Mouse (Mus musculus) G1E (cell line): ENCODE measurements around the gene Mcam. TPM values are rescaled to one million over a fixed set of nuclear protein-coding genes. Genes with fewer than 3 reads are reported as not detected.
"Not testable (repeated sequence)": the region's sequence is repeated elsewhere in the genome, so short reads cannot be mapped to it uniquely, and the experiment has no call there.

Experiments
- ATAC-seq: 2 replicates; pipeline ENCODE4 v1.8.0; 2016; ENCODE audit warnings: mild to moderate bottlenecking; ENCODE audit not compliant: insufficient number of reproducible peaks, poor library complexity, low FRiP score, severe bottlenecking; ENCODE audit errors: extremely low read depth
- DNase-seq: peaks from one replicate; pipeline ENCODE4 v3.0.0; 2012; ENCODE audit warnings: low spot score
- H3K27me3 ChIP-seq: 2 replicates; pipeline ENCODE4 v1.6.1; 2012; ENCODE audit warnings: mild to moderate bottlenecking, low read length, inconsistent platforms; ENCODE audit not compliant: insufficient read depth
- H3K36me3 ChIP-seq: replicated peaks from 2 replicates; pipeline ENCODE3; 2012; ENCODE audit warnings: mild to moderate bottlenecking, inconsistent platforms
- H3K4me1 ChIP-seq: 2 replicates; pipeline ENCODE4 v1.6.1; 2012; ENCODE audit warnings: low read depth, low read length, inconsistent platforms, mixed read lengths; ENCODE audit not compliant: insufficient read depth
- H3K4me3 ChIP-seq: 2 replicates; pipeline ENCODE4 v1.5.1; 2012; ENCODE audit warnings: low read depth, mild to moderate bottlenecking, inconsistent platforms, low read length, moderate library complexity, mixed read lengths
- H3K9me3 ChIP-seq: replicated peaks from 2 replicates; pipeline ENCODE4 v1.6.1; 2012; ENCODE audit warnings: inconsistent platforms
- CTCF ChIP-seq: IDR thresholded peaks from 2 replicates; pipeline ENCODE4 v1.5.1; 2012; ENCODE audit warnings: low read depth, low read length, inconsistent platforms, mixed read lengths
- GATA1 ChIP-seq: IDR thresholded peaks from 2 replicates; pipeline ENCODE4 v1.6.1; 2012; ENCODE audit warnings: borderline replicate concordance, low read length, inconsistent platforms, mixed read lengths
- GATA2 ChIP-seq: IDR thresholded peaks from 2 replicates; pipeline ENCODE4 v1.6.1; 2012; ENCODE audit warnings: low read depth, low read length, inconsistent platforms, borderline replicate concordance
- POLR2AphosphoS5 ChIP-seq: IDR thresholded peaks from 2 replicates; pipeline ENCODE4 v1.6.1; 2012; ENCODE audit warnings: low read depth, low read length, inconsistent platforms; ENCODE audit not compliant: insufficient replicate concordance
- TAL1 ChIP-seq: conservative IDR thresholded peaks from 2 replicates; pipeline ENCODE4 v1.6.1; 2012; ENCODE audit warnings: low read depth, low read length, inconsistent platforms, mixed read lengths
- polyA plus RNA-seq: library from polyadenylated mRNA; stranded (reverse); fragments of >175 nt; gene quantifications from 2 replicates; pipeline ENCODE4 v1.2.3, GENCODE M21; 2012
- total RNA-seq, 2 experiments: library from RNA; stranded (forward) in 1 of 2; stranded (reverse) in 1 of 2; fragments of 200-1000 nt in 1 of 2; fragments of >200 nt in 1 of 2; fragmentation: Nextera tagmentation in 1 of 2; gene quantifications; 2 replicates each; pipeline ENCODE4 v1.2.3; 2014 to 2017

Mcam gene
- total and polyA plus RNA-seq, 3 experiments: 0.16 TPM; not detected in 2

DNA sequence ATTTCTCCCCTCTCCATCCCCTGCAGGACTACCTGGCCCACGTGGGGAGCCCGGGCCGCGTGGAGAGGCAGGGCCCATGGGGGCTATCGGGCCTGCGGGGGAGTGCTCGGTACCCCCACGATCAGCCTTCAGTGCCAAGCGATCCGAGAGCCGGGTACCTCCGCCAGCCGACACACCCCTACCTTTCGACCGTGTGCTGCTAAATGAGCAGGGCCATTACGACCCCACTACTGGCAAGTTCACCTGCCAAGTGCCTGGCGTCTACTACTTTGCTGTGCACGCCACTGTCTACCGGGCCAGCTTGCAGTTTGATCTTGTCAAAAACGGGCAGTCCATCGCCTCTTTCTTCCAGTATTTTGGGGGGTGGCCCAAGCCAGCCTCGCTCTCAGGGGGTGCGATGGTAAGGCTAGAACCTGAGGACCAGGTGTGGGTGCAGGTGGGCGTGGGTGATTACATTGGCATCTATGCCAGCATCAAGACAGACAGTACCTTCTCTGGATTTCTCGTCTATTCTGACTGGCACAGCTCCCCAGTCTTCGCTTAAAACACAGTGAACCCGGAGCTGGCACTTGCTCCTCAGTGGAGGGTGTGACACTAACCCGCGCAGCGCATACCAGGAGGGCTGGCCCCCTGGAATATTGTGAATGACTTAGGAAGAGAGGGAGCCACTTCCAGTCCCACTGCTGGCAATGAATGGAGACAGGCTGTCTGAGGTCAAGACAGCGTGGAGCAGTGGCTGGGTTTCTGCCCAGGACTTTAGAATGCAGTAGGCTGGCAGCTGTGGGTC lies 25.8 kb upstream of the Mcam start:
- ATAC-seq: no peak
- H3K36me3 ChIP-seq: peaks cover 72% of the 10 kb centered on the region
- peaks cover 47% of the 10 kb centered on the region for H3K4me1 ChIP-seq

DNA sequence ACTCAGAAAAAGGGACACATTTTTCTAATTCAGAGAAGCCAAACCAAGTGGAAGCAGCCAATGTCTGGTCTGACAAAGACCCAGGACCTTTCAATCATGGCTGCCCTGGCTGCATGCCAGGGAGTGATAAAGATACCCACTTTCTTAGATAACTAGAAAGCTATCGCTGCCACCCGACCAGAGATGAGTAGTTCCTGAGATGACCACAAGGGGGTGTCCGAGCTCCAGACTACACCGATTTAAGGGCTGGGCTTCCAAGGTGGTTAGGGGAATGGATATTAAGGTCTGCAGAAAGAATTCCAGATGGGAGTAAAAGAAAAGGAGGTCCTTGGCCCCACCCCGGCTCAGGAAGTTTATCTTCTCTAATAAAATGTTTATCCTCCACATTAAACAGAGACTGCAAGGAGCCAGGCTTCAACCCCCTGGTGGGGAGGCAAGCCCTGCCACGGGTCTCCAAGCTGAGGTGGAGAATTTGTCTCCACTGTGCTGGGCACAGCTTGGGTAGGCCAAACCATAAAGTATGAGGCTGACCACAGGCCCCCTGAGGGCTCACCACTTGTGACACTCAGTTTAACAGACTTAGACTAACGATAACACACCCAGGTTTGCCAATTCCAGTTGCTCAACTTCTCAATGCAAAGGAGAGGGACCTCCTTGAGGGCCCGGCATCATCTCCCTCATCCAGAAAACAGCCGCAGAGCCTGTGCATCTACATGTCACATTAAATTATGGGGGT lies 24.7 kb upstream of the Mcam start:
- Histone ChIP-seq H3K27me3 (no peaks in the 10 kb centered on the region), H3K36me3 (peaks cover 61% of the 10 kb centered on the region), H3K4me3 (no peak overlapping the region; the same call in 1 of the 2 replicates), H3K9me3 (no peaks in the 10 kb centered on the region), H3K4me1 (peaks cover 53% of the 10 kb centered on the region)
- TF ChIP-seq CTCF (peak; percentile 76), GATA2 (no peak), TAL1 (no peak)
- DNase-seq (peak; percentile 54), ATAC-seq (no peak)

More for the DNA sequence above, 25.8 kb upstream of the Mcam start:
- Histone ChIP-seq H3K9me3 (no peaks in the 10 kb centered on the region), H3K27me3 (no peaks in the 10 kb centered on the region), H3K4me3 (no peak overlapping the region)
- no peak for TF ChIP-seq TAL1
- TF ChIP-seq GATA2: no peak
- TF ChIP-seq GATA1: no peak
- no peak for TF ChIP-seq POLR2AphosphoS5
- TF ChIP-seq CTCF: no peak; the same call in 1 of the 2 replicates
- DNase-seq: no peak

DNA sequence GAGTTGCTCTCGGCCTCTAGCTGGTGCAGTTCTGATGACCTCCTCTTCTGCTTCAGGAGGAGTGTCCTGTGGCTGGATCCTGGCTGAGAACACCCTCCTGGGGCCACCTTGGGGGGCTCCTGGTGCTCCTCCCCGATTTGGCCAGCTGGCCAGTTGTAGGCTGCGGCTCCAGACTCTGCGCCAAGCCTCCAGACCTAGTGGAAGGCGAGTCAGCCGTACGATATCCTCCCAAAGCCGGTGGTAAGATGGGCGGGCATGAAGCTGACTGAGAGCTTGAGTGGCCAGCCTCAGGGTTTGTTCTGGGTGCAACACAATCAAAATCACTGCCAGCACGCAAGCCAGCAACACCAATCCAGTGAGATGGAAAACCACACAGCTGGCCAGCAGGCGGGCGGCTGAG lies 22.4 kb upstream of the Mcam start:
- not testable (repeated sequence) for H3K9me3 ChIP-seq, H3K27me3 ChIP-seq, DNase-seq, ATAC-seq
- Histone ChIP-seq H3K4me3 (peak overlapping the region; percentile 83; the same call in 1 of the 2 replicates), H3K4me1 (peaks cover 50% of the 10 kb centered on the region), H3K36me3 (peaks cover 38% of the 10 kb centered on the region)

DNA sequence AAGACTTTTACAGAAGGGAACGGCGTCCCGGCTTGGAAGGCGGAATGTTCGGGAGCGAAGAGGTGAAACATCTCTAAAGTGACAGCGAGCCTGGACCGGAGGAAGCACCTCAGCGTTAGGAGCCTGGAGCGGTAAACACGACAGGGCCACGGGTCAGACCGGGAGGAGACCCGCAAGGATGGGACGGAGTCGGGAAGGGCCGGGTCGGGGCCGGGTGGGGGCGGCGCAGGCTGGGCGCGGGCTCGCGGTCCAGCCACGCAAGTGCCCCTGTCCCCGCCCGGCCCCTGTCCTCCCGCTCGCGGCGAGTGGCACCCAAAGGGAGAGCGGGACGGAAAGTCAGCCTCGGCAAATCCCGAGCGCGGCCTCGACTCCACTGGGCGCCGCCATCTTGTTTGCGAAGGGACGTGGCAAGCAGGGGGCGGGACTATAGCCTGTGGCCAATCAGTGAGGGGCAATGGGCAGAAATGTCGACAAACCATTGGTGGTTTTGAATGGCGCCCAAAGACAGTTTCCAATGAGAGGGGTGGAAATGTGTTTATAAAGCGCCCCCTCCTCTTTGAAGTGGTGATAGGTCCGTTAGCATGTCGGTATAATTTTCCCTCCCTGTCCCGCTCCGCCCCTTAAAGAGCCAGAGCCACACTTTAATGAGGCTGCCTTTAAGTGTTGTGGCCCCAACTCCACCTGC lies 21.0 kb upstream of the Mcam start, which contains the start of the genes Gm49380 and Rnf26:
TSS of gene Gm49380 (minus strand) at position 396 of the 685 bp plus-strand sequence.
TSS of gene Rnf26 (minus strand) at position 413 of the 685 bp plus-strand sequence.
- TF ChIP-seq GATA2 (no peak), TAL1 (no peak), CTCF (no peak), GATA1 (no peak), POLR2AphosphoS5 (no peak)
- peaks cover 36% of the 10 kb centered on the region for H3K4me1 ChIP-seq
- 0 out of 2 replicates have a peak, but pooled peaks cover 6% of the 10 kb centered on the region for H3K27me3 ChIP-seq
- no peaks in the 10 kb centered on the region for H3K9me3 ChIP-seq
- peak; percentile 98 for DNase-seq
- peaks cover 24% of the 10 kb centered on the region for H3K36me3 ChIP-seq
- ATAC-seq: peak; percentile 95
- H3K4me3 ChIP-seq: peak within 1 kb of the TSS; percentile 83

DNA sequence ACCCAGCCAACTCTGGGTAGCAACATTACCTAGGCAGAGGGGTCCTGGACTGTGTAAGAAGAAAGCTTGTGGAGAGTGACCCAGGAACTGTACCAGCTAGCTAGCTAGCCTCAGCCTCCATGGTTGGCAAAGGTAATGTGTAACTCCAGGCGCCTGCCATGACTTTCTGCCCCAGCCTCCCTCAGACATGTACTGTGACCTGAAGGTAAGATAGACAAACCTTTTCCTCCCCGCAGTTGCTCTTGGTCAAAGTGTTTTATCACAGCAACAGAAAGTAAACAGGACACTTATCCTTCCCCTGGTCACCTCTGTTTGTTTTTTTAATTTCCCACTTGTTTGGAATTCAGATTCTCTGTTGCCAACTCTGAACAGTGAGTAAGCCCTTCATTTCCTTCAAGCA lies 19.8 kb upstream of the Mcam start:
- ATAC-seq (no peak), DNase-seq (no peak)
- peaks cover 12% of the 10 kb centered on the region for H3K36me3 ChIP-seq
- no peaks in the 10 kb centered on the region for H3K9me3 ChIP-seq
- TF ChIP-seq TAL1 (no peak), GATA1 (no peak), GATA2 (no peak), POLR2AphosphoS5 (no peak), CTCF (no peak)
- H3K4me3 ChIP-seq: no peak overlapping the region
- peaks cover 24% of the 10 kb centered on the region for H3K4me1 ChIP-seq
- 0 out of 2 replicates have a peak, but pooled peaks cover 6% of the 10 kb centered on the region for H3K27me3 ChIP-seq

DNA sequence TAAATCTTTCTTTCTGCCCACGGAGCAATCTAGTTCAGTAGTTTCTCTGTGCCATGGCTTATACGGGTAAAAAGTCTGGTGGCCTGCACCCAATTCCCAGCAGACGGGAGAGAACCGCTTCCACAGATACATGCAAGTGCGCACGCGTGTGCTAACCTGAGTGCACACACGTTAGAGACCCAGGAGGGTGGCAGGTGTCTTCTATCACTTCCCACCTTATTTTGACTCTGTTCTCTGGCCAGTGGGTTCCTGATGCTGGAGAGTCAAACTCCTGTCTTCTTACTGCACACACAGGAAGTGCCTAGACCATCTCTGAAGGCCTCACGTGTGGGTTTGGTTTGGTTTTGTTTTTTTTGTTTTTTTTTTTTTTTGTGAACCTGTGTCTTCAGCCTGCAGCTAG lies 18.7 kb upstream of the Mcam start:
- TF ChIP-seq GATA1: no peak
- TF ChIP-seq GATA2: no peak
- TF ChIP-seq TAL1: no peak
- no peak for TF ChIP-seq CTCF
- no peak for TF ChIP-seq POLR2AphosphoS5
- no peak overlapping the region for H3K4me3 ChIP-seq
- ATAC-seq (no peak), DNase-seq (no peak)
- H3K27me3 ChIP-seq: peaks cover 15% of the 10 kb centered on the region
- H3K36me3 ChIP-seq: peaks cover under 1% of the 10 kb centered on the region
- no peaks in the 10 kb centered on the region for H3K9me3 ChIP-seq
- peaks cover 13% of the 10 kb centered on the region for H3K4me1 ChIP-seq
